Mouse (Mus musculus) layer of hippocampus, postnatal 10 days (tissue): ENCODE results near the gene Ttll8. TPM values are rescaled to one million over a fixed set of nuclear protein-coding genes. Genes with fewer than 3 reads are reported as not detected.

ENCODE experiments used
- DNase-seq, 2 experiments: peaks; one replicate each; pipeline ENCODE4 v3.0.0; 2021; ENCODE audit warnings: low spot score in 2 of 2
- total RNA-seq, 2 experiments: library from RNA; stranded (reverse); gene quantifications; 2 replicates each; pipeline ENCODE4 v1.2.3; 2021

The Ttll8 gene
- total RNA-seq, 2 experiments from 2014 or later, result 3.1 to 3.5 TPM

- DNase-seq, result no peak
Measured at GRCm38 (mm10) chr15:88841580-88842299, 112.5 kb downstream of the Ttll8 start.

GRCm38 (mm10) chr15:88841160-88841559 lies 113.1 kb downstream of the Ttll8 start:
- DNase-seq, result no peak

Other genes starting within 250 kb of the Ttll8 start
- 10 to 100 TPM; 51.7 to 58.7 TPM for gene Brd1, start 220.2 kb downstream of the Ttll8 start, total RNA-seq
- gene Zbed4, start 202.8 kb downstream of the Ttll8 start, total RNA-seq, result 10 to 100 TPM; 14.6 to 17.2 TPM
- gene Alg12, start 135.1 kb downstream of the Ttll8 start, total RNA-seq, result 10 to 100 TPM in 1 of 2 experiments, 1 to 10 TPM in 1; 9.8 to 10.3 TPM
- 10 to 100 TPM; 19.8 to 20.5 TPM for gene Creld2, start 134.8 kb downstream of the Ttll8 start, total RNA-seq
- gene Pim3, start 92.2 kb downstream of the Ttll8 start, total RNA-seq, result 10 to 100 TPM; 35.7 to 39.5 TPM
- 100 to 1,000 TPM; 138 to 141 TPM for gene Mlc1, start 24.6 kb upstream of the Ttll8 start, total RNA-seq
- gene Mov10l1, start 28.5 kb upstream of the Ttll8 start, total RNA-seq, result not detected
- 100 to 1,000 TPM; 119 to 121 TPM for gene Panx2, start 105.3 kb upstream of the Ttll8 start, total RNA-seq
- 10 to 100 TPM; 22.7 to 26.2 TPM for gene Trabd, start 120.7 kb upstream of the Ttll8 start, total RNA-seq
- gene Selenoo, start 134.7 kb upstream of the Ttll8 start, total RNA-seq, result 10 to 100 TPM; 21.4 to 21.5 TPM
- 10 to 100 TPM; 26.5 to 30.0 TPM for gene Tubgcp6, start 168.7 kb upstream of the Ttll8 start, total RNA-seq
- 10 to 100 TPM; 17.2 to 19.4 TPM for gene Hdac10, start 174.3 kb upstream of the Ttll8 start, total RNA-seq
- 1 to 10 TPM; 4.0 to 5.5 TPM for gene Mapk12, start 186.3 kb upstream of the Ttll8 start, total RNA-seq
- gene Mapk11, start 195.2 kb upstream of the Ttll8 start, total RNA-seq, result 10 to 100 TPM; 18.4 to 25.3 TPM
- gene Plxnb2, start 226.4 kb upstream of the Ttll8 start, total RNA-seq, result 10 to 100 TPM; 65.4 to 78.2 TPM
- 10 to 100 TPM; 33.1 to 37.5 TPM for gene Dennd6b, start 242.1 kb upstream of the Ttll8 start, total RNA-seq